Mouse (Mus musculus) lung, embryonic 16.5 days (tissue): ENCODE data around the gene Hps3. TPM values are rescaled to one million over a fixed set of nuclear protein-coding genes. Genes with fewer than 3 reads are reported as not detected.

Experiments
- ATAC-seq: fragments of 200-750 bp; cut with Nextera tagmentation; 2 replicates; pipeline ENCODE4 v1.8.0; 2017; ENCODE audit warnings: low read depth, mild to moderate bottlenecking, moderate library complexity
- H3K27ac ChIP-seq: fragments of 300-500 bp; sonication (generic); 2 replicates; pipeline ENCODE4 v1.5.1; 2014; ENCODE audit warnings: mild to moderate bottlenecking, control low read depth, low read length
- H3K27me3 ChIP-seq: fragments of 300-500 bp; sonication (generic); 2 replicates; pipeline ENCODE4 v1.6.1; 2014; ENCODE audit warnings: low read depth, low read length, mixed read lengths; ENCODE audit not compliant: control insufficient read depth, insufficient read depth
- H3K36me3 ChIP-seq: fragments of 300-500 bp; sonication (generic); 2 replicates; pipeline ENCODE4 v1.6.1; 2014; ENCODE audit warnings: low read length; ENCODE audit not compliant: control insufficient read depth, insufficient read depth
- H3K4me1 ChIP-seq: fragments of 300-500 bp; sonication (generic); replicated peaks from 2 replicates; pipeline ENCODE4 v1.6.1; 2014; ENCODE audit warnings: low read length, mixed read lengths; ENCODE audit not compliant: control insufficient read depth, insufficient read depth
- H3K4me2 ChIP-seq: fragments of 300-500 bp; sonication (generic); 2 replicates; pipeline ENCODE4 v1.6.1; 2014; ENCODE audit warnings: low read depth, low read length, control low read depth
- H3K4me3 ChIP-seq: fragments of 300-500 bp; sonication (generic); 2 replicates; pipeline ENCODE4 v1.5.1; 2014; ENCODE audit warnings: mild to moderate bottlenecking, low read length, control low read depth
- H3K9ac ChIP-seq: fragments of 300-500 bp; sonication (generic); 2 replicates; pipeline ENCODE4 v1.6.1; 2014; ENCODE audit warnings: low read length, control low read depth
- H3K9me3 ChIP-seq: fragments of 300-500 bp; sonication (generic); 2 replicates; pipeline ENCODE4 v1.6.1; 2016; ENCODE audit warnings: low read length; ENCODE audit not compliant: control insufficient read depth
- WGBS: fragments of 180-500 bp; shearing (Covaris S2); extraction: QIAGEN DNeasy Blood & Tissue Kit; methylation state at CpG from one replicate; pipeline ENCODE4 v1.1.7; 2014; 5-methylcytosine and 5-hydroxymethylcytosine counted together
- polyA plus RNA-seq: library from polyadenylated mRNA; unstranded; fragments of >200 nt; fragmentation: Nextera tagmentation; extraction: Ambion mirVana; gene quantifications from 2 replicates; pipeline ENCODE4 v1.2.1, GENCODE M21; 2015

Gene Hps3
- polyA plus RNA-seq, 1 experiment from 2014 or later = 12.2 TPM

DNA sequence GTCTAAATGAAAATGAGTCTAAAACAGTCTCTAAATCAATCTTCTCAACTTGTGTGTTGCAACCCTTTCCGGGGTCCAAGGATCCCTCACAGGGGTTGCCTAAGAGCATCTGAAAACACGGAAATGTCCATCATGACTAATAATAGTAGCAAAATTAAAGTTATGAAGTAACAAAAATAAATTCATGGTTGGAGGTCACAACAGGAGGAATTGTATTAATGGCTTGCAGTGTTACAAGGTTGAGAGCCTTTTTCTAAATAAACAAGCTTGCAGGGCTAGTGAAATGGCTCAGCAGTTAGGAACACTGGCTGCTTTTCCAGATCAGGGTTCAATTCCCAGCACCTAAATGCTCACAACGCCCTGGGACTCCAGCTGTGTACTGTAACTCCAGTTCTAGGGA is 45.1 kb downstream of the Hps3 start:
- H3K9me3 ChIP-seq = no peaks in the 10 kb centered on the region
- no peak for ATAC-seq
- no peak overlapping the region for H3K27ac ChIP-seq
- H3K36me3 ChIP-seq = no peaks in the 10 kb centered on the region
- H3K4me3 ChIP-seq = no peak overlapping the region
- H3K4me2 ChIP-seq = no peak overlapping the region
- no peaks in the 10 kb centered on the region for H3K4me1 ChIP-seq
- no peaks in the 10 kb centered on the region for H3K27me3 ChIP-seq
- 68% methylated on average over 3 of the region's 3 CpGs for WGBS
- no peak overlapping the region for H3K9ac ChIP-seq

DNA sequence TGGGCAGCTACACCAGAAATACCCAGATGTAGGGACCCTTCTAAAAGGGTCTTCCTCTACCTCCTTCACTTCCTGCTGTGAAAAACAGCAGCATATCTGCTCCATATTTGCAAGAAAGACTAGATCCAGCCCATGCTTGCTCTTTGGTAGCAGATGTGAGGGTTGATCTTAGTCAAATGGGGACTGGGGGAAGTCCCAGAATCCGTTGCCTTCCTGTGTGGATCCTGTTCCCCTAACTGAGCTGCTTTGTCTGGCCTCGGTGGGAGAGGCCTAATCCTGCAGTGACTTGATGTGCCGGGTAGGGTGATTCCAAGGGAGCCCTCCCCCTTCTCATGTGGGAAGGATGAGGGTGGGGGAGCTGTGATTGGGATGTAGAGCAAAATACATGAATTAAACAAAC is 49.0 kb downstream of the Hps3 start:
- Histone ChIP-seq H3K36me3 (no peaks in the 10 kb centered on the region), H3K4me2 (no peak overlapping the region), H3K9ac (no peak overlapping the region), H3K27me3 (no peaks in the 10 kb centered on the region), H3K4me3 (no peak overlapping the region), H3K4me1 (no peaks in the 10 kb centered on the region), H3K27ac (no peak overlapping the region), H3K9me3 (no peaks in the 10 kb centered on the region)
- ATAC-seq = no peak
- WGBS = 33% methylated on average over 3 of the region's 3 CpGs

DNA sequence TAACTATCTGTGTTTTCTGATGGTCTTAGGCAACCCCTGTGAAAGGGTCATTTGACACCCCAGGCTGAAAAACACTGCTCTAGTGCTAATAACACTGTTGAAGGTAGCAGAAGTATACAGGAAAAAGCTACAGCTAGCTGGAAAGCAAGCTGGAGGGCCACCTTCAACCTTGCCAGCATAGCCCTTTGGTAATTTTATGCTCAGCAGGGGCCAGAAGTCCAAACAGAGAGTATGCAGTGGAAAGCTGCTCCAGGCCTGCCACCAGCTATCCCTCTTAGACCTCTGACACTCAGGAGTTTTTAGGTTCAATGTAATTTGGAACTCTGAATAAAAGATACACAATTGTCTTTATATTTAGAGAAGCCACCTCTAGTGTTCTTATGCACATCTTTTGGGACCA is 52.3 kb downstream of the Hps3 start:
- no peak overlapping the region for H3K27ac ChIP-seq
- H3K4me1 ChIP-seq = no peaks in the 10 kb centered on the region
- H3K4me2 ChIP-seq = no peak overlapping the region
- no peak overlapping the region for H3K9ac ChIP-seq
- H3K27me3 ChIP-seq = no peaks in the 10 kb centered on the region
- H3K4me3 ChIP-seq = no peak overlapping the region
- H3K9me3 ChIP-seq = no peaks in the 10 kb centered on the region
- no peak for ATAC-seq
- H3K36me3 ChIP-seq = no peaks in the 10 kb centered on the region

DNA sequence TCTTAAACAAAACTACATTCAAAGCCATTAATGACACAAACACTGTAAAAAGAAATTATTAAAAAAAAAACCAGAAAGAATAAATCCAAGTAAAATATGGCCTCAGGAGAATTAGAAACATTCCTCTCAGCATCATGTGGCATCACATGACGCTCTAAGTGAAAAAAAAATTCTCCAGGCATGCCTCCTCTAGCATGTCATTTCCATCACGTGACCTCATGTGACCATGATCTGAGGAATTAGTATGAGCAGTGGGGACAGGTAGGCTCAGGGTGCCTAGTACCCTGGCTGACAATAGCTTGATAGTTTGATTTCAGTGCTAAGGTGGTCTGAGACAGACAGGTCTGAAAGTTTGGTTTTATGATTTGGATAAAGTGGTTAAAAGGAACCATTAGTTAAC is 54.0 kb downstream of the Hps3 start:
- Histone ChIP-seq H3K27ac (no peak overlapping the region), H3K4me1 (no peaks in the 10 kb centered on the region), H3K27me3 (no peaks in the 10 kb centered on the region), H3K9ac (no peak overlapping the region), H3K9me3 (no peaks in the 10 kb centered on the region), H3K4me3 (no peak overlapping the region), H3K4me2 (no peak overlapping the region), H3K36me3 (no peaks in the 10 kb centered on the region)
- WGBS = 79% methylated on average over 2 of the region's 2 CpGs
- ATAC-seq = no peak

DNA sequence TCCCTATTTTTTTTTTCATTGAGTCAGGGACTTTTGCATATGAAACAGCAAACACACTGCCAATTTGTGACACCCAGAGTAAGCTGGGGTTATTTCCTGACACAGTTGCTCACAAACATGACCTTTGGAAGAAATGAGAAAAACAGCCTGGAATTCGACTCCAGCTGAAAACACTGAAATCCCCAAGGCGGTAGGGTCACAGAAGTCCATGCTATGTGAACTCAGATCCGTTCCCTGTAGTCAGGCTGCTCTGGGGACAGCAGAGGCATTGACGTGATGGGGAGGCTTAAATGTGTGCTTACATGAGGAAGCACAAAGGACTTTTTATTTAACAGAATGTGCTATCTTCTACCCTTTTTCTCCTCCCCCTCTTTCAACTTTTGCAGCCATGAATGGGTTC is 56.6 kb downstream of the Hps3 start:
- Histone ChIP-seq H3K36me3 (no peaks in the 10 kb centered on the region), H3K4me1 (no peaks in the 10 kb centered on the region), H3K27me3 (no peaks in the 10 kb centered on the region), H3K27ac (no peak overlapping the region), H3K4me3 (no peak overlapping the region), H3K9me3 (no peaks in the 10 kb centered on the region), H3K9ac (no peak overlapping the region), H3K4me2 (no peak overlapping the region)
- ATAC-seq = 0 out of 2 replicates have a peak, but pooled peaks have one; percentile 34
- WGBS = 34% methylated on average over 4 of the region's 4 CpGs

DNA sequence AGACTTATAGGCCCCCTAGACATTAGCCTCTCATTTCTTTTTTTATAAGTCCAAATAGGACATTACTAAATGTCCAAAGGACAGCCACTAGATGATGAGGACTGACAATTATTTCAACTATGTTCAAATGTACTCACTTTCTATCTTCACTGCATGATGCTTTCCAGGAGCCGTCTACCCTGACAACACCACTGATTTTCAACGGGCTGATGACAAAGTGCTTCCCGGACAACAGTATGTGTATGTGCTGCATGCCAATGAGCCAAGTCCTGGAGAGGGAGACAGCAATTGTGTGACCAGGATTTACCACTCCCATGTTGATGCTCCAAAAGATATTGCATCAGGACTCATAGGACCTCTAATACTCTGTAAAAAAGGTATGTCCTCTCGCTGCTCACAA is 69.0 kb downstream of the Hps3 start:
- H3K4me1 ChIP-seq = no peaks in the 10 kb centered on the region
- H3K4me2 ChIP-seq = no peak overlapping the region
- H3K9ac ChIP-seq = no peak overlapping the region
- H3K4me3 ChIP-seq = no peak overlapping the region
- H3K9me3 ChIP-seq = no peaks in the 10 kb centered on the region
- ATAC-seq = no peak
- H3K27me3 ChIP-seq = no peaks in the 10 kb centered on the region
- WGBS = 76% methylated on average over 4 of the region's 4 CpGs
- no peak overlapping the region for H3K27ac ChIP-seq
- no peaks in the 10 kb centered on the region for H3K36me3 ChIP-seq

DNA sequence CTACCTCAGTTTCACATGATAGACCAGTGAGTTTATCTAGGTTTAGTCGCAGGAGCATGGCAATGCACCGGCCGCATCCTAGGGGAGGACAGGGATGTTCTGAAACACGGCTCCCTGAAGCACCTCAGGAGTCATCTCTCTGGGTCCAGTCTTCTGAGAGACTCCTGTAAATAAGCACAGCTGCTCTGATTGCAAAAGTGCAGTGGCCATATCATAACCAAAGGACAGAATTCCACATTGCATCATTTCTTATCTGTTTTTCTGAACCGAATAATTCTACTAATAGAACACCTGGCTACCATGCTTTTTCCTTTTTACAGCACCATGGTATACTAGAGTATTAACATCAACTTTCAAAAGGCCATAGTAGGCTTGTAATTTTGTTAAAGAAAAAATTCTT is 69.9 kb downstream of the Hps3 start:
- no peaks in the 10 kb centered on the region for H3K9me3 ChIP-seq
- no peaks in the 10 kb centered on the region for H3K27me3 ChIP-seq
- H3K4me1 ChIP-seq = no peaks in the 10 kb centered on the region
- H3K9ac ChIP-seq = no peak overlapping the region
- no peak overlapping the region for H3K4me3 ChIP-seq
- no peak overlapping the region for H3K4me2 ChIP-seq
- H3K27ac ChIP-seq = no peak overlapping the region
- 76% methylated on average over 5 of the region's 5 CpGs for WGBS
- ATAC-seq = no peak
- no peaks in the 10 kb centered on the region for H3K36me3 ChIP-seq

DNA sequence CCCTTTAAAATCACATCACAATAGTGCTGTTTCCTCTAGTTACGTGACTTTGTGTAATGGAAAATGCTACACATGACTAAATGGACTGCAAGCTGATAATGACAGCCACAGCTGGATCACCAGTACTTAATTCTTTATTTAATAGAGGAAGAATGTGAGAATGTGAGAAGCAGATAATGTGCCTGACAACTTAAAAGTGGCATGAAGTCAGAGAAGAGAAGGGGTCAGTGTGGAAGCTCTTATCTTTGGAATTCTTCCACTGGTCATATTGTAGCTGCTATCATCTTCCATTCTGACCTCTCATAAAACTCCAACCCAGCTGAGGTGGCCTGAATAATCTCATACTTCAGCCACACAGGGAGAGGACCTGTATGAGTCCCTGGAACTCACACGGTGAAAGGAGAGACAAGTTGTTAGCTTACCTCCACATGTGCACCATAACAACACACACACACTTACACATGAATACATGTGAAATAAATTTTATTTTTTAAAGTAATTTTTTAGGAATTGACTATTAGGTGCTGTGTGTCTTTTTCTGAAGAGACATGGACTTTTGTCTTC is 70.4 kb downstream of the Hps3 start:
- H3K9ac ChIP-seq = no peak overlapping the region
- H3K27me3 ChIP-seq = no peaks in the 10 kb centered on the region
- no peaks in the 10 kb centered on the region for H3K36me3 ChIP-seq
- no peak overlapping the region for H3K27ac ChIP-seq
- H3K4me1 ChIP-seq = no peaks in the 10 kb centered on the region
- H3K4me2 ChIP-seq = no peak overlapping the region
- H3K9me3 ChIP-seq = no peaks in the 10 kb centered on the region
- 61% methylated on average over 2 of the region's 2 CpGs for WGBS
- H3K4me3 ChIP-seq = no peak overlapping the region
- ATAC-seq = no peak

DNA sequence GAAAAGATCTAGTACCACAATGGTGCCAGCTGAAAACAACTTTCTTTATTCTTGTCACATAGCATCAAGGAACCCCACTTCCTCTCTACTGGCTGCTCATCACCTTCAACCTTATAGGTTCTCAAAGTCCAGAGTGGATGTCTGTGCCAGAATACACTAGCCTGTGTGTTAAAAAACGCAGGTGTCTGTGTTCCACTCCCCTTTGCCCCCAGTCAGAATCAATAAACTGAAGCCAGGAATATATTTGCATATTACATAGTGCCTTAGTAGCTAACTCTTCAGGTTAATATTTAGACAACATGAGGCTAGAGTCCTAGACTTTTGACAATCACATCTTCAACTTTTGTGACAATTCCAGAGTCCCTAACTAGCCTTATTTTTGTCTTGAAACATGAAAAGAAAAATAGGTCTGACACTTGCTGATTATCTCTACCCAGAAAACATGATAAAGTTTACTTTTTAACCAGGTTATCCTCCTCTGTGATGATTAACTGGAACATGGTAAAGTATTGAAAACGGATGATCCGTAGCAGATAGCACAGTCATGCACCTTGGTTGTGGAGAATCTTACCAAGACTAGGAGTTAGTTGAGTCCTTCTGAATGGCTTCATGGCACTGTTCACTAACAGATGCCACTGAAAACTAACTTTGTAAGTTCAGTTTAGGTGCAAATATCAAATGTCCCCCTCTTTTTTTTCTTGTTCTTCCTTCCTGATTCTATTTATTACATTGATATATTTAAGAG is 72.2 kb downstream of the Hps3 start:
- ATAC-seq = no peak
- H3K36me3 ChIP-seq = no peaks in the 10 kb centered on the region
- WGBS = 80% methylated on average over 3 of the region's 3 CpGs
- H3K4me3 ChIP-seq = no peak overlapping the region
- no peaks in the 10 kb centered on the region for H3K27me3 ChIP-seq
- peaks cover 2% of the 10 kb centered on the region; the same call in 1 of the 2 replicates for H3K4me1 ChIP-seq
- H3K27ac ChIP-seq = no peak overlapping the region
- H3K9me3 ChIP-seq = no peaks in the 10 kb centered on the region
- H3K4me2 ChIP-seq = no peak overlapping the region
- H3K9ac ChIP-seq = no peak overlapping the region
